Mouse (Mus musculus) monocyte, adult 5-6 weeks (primary cell): ENCODE data around the gene Cyb5r4. TPM values are rescaled to one million over a fixed set of nuclear protein-coding genes. Genes with fewer than 3 reads are reported as not detected.
"Not testable (repeated sequence)": the region's sequence is repeated elsewhere in the genome, so short reads cannot be mapped to it uniquely, and the experiment has no call there.

ENCODE experiments used
- ATAC-seq: fragments of 153-309, 156-312 bp; replicated peaks from 2 replicates; pipeline ENCODE4 v1.8.0; 2017; ENCODE audit warnings: mild to moderate bottlenecking; ENCODE audit not compliant: low TSS enrichment, insufficient number of reproducible peaks, severe bottlenecking, poor library complexity, low FRiP score
- total RNA-seq: library from RNA; stranded (forward); fragments of 200-1000, 200-491, 200-594 nt; gene quantifications from 3 replicates; pipeline ENCODE4 v1.2.3, GENCODE M21; 2017

Cyb5r4 gene
- total RNA-seq, 1 experiment from 2014 or later, result 205 TPM

DNA sequence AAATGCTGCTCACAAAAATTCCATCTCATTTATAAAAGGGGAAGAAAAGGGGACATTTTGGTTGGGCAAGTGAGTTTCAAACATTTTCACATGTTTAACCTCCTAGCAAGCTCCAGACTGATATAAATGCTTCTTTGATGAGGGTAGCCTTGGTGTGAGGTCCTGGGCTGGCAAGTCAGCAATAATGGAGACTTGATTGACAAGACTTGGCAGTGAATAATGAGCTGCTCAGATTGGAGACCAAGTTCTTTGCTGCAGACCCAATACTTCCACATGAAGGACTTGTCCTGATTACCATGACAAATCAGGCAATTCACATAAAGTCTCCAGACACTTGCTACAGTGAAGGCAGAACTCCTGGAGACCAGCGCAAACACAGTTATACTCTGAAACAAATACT, 12.9 kb upstream of the Cyb5r4 start:
- ATAC-seq, result no peak

- no peak for ATAC-seq
Measured at GRCm38 (mm10) chr9:87015288-87015937, 6.4 kb upstream of the Cyb5r4 start, which contains the start of gene Ripply2. Gene Ripply2, plus strand, starts transcription at chr9:87015537.

DNA sequence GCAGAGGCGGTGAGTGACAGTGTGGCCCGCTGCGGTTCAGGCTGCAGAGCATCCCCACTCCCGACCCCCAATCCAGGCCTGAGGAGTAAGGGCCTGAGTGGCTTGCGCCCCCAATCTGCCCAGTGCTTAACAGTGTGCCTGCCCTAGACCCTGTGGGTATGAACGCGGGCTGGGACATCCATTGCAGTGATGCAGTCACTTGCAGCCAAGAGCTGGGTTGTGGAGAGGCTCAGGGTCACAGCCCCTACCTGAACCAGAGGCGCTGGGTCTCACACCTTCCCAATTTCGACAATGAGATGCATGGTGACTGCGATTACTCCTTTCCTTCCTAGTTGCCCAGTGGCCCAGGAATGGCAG, 5.9 kb upstream of the Cyb5r4 start:
- 0 out of 2 replicates have a peak, but pooled peaks have one; percentile 29 for ATAC-seq

DNA sequence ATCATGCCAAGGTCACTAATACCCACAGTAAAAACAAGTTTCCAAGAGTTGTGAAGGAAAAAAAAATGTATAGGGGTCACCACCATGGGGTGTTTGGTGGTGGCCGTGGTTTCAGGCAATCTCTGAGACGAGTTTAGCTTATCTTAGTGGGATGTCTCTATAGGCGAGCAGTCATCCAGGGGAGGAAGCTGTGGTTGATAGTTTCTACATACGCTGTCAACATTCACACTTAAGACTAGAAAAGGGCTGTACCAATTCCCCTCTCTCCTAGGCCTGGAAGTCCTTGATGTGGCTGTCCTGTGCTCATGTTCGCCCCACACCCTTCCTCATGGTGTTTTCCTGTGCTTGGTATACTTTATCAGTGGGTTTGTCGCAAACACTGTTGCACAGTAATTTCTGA, 4.0 kb downstream of the Cyb5r4 start:
- ATAC-seq, result peak; percentile 45

- ATAC-seq, result peak; percentile 51; the same call in 1 of the 2 replicates
Measured at GRCm38 (mm10) chr9:87027423-87028084, 5.7 kb downstream of the Cyb5r4 start.

DNA sequence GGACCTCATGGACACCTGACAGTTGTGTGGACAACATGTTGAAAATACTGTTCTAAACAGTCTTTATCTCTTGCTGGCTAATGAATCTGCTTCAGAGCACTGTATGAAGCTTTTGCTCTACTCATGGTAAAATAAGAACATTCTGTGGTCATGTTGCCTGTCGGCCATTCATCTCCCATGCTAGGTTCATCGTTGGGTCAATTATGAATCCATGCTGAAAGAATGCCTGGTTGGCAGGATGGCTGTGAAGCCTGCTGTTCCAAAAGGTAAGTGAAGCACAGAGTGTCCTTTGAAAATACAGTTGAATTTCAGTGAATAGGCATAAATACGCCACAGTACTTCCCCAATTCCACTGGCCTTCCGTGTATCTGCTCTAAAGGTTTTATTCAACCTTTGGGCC, 10.4 kb downstream of the Cyb5r4 start:
- no peak for ATAC-seq

- ATAC-seq, result no peak
Measured at GRCm38 (mm10) chr9:87034831-87035580, 13.2 kb downstream of the Cyb5r4 start.

- ATAC-seq, result no peak
Measured at GRCm38 (mm10) chr9:87049425-87049824, 27.6 kb downstream of the Cyb5r4 start.

DNA sequence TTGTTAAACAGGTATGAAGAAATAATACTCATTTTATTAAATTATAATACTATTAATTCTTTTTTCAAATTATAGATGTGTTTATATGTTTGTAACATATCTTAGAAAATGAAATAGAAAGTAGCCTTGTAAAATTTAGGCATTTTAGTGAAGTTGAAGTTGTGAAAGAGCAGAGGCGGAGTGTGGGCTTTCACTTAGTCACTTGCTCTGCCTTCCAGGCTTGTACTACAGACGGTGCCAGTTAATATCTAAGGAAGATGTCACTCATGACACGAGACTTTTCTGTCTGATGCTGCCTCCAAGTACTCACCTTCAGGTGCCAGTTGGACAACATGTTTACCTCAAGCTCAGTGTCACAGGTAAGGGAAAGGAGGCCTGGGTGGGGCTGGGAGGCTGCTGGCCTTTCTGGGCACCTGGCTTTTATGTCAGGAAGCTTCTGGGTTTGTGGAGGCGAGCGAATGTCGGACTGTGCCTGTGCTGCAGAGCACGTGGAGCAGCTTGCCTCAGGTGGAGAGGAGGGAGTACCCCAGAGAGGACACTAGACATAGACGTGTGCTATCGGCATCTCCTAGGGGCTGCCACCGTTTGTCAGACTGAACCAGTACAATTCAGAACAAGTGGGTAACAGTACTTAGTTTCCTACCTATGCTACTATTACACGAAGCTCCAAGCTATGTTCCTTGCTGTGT, 33.9 kb downstream of the Cyb5r4 start:
- ATAC-seq, result no peak

GRCm38 (mm10) chr9:87062337-87062736, 40.5 kb downstream of the Cyb5r4 start:
- ATAC-seq, result no peak

GRCm38 (mm10) chr9:87068160-87068559, 46.3 kb downstream of the Cyb5r4 start:
- no peak for ATAC-seq

DNA sequence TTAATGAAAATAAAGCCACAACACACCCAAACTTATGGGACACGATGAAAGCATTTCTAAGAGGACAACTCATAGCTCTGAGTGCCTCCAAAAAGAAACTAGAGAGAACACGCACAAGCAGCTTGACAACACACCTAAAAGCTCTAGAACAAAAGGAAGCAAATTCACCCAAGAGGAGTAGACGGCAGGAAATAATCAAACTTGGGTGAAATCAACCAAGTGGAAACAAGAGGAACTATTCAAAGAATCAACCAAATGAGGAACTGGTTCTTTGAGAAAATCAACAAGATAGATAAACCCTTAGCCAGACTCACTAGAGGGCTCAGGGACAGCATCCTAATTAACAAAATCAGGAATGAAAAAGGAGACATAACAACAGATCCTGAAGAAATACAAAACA, 49.8 kb downstream of the Cyb5r4 start:
- not testable (repeated sequence) for ATAC-seq

- no peak for ATAC-seq
Measured at GRCm38 (mm10) chr9:87077919-87078318, 56.1 kb downstream of the Cyb5r4 start.

- no peak for ATAC-seq
Measured at GRCm38 (mm10) chr9:87079511-87079910, 57.7 kb downstream of the Cyb5r4 start.

- no peak for ATAC-seq
Measured at GRCm38 (mm10) chr9:87086991-87087390, 65.2 kb downstream of the Cyb5r4 start.

GRCm38 (mm10) chr9:87097989-87098388, 76.2 kb downstream of the Cyb5r4 start:
- no peak for ATAC-seq

DNA sequence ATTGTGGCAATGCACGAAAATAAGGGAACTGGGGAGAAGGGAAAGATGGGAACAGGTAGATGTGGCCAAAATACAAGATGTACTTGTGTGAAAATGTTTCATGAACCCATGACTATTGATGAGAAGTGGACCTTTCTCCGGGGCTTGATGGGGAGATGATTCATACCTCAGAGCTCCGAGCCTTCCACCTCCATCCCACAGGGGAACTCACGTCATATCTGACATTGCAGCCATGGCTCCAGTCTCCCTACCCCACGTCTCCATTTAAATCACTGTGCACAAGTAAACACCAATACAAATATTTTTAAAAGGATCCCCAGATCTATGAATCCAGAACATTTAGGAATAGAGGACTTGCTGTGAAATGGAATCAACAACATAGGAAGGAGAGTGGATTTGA, 93.2 kb downstream of the Cyb5r4 start:
- ATAC-seq, result no peak

GRCm38 (mm10) chr9:87115456-87115931, 93.7 kb downstream of the Cyb5r4 start:
- ATAC-seq, result no peak

GRCm38 (mm10) chr9:87115978-87116377, 94.2 kb downstream of the Cyb5r4 start:
- ATAC-seq, result no peak
